Mouse (Mus musculus) spleen, adult 2 months (tissue): ENCODE data around the gene Samd10. TPM values are rescaled to one million over a fixed set of nuclear protein-coding genes. Genes with fewer than 3 reads are reported as not detected.

Experiments
- DNase-seq, 2 experiments: peaks; one replicate each; pipeline versions ENCODE4 v3.0.0 to v3.0.0-alpha.2; 2012 to 2021; ENCODE audit warnings: low spot score in 2 of 2, low read depth in 1 of 2
- H3K27ac ChIP-seq: fragments of 200-500 bp; 2 replicates; pipeline ENCODE4 v1.5.1; 2012; ENCODE audit warnings: low read length, inconsistent platforms; ENCODE audit not compliant: insufficient read depth
- H3K27me3 ChIP-seq: fragments of 200-500 bp; 2 replicates; pipeline ENCODE4 v1.6.1; 2012; ENCODE audit warnings: mild to moderate bottlenecking, moderate library complexity, low read length, inconsistent platforms; ENCODE audit not compliant: control insufficient read depth, insufficient read depth
- H3K36me3 ChIP-seq: fragments of 200-500 bp; 2 replicates; pipeline ENCODE4 v1.6.1; 2012; ENCODE audit warnings: mild to moderate bottlenecking, low read length, inconsistent platforms; ENCODE audit not compliant: control insufficient read depth, insufficient read depth
- H3K4me1 ChIP-seq: fragments of 200-500 bp; 2 replicates; pipeline ENCODE4 v1.6.1; 2011; ENCODE audit warnings: inconsistent platforms; ENCODE audit not compliant: control insufficient read depth, insufficient read depth, insufficient read length
- H3K4me3 ChIP-seq: fragments of 200-500 bp; 2 replicates; pipeline ENCODE4 v1.5.1; 2011; ENCODE audit warnings: mild to moderate bottlenecking, inconsistent platforms; ENCODE audit not compliant: insufficient read depth, insufficient read length; ENCODE audit errors: extremely low read depth
- CTCF ChIP-seq: fragments of 200-500 bp; IDR thresholded peaks from 2 replicates; pipeline ENCODE4 v1.5.1; 2011; ENCODE audit warnings: mild to moderate bottlenecking, inconsistent platforms; ENCODE audit not compliant: insufficient read depth, insufficient read length, insufficient replicate concordance; ENCODE audit errors: extremely low read depth
- POLR2A ChIP-seq: fragments of 200-500 bp; IDR thresholded peaks from 2 replicates; pipeline ENCODE4 v1.6.1; 2011; ENCODE audit warnings: low read depth, low read length, inconsistent platforms
- whole genome bisulfite sequencing: fragments of 180-500 bp; shearing (Covaris S2); methylation state at CpG from one replicate; pipeline ENCODE4 v1.1.7; 2018; 5-methylcytosine and 5-hydroxymethylcytosine counted together
- polyA plus RNA-seq: library from polyadenylated mRNA; depleted of rRNA; stranded (reverse); fragments of >200 nt; gene quantifications from 2 replicates; pipeline ENCODE4 v1.2.3, GENCODE M21; 2012

The Samd10 gene
- polyA plus RNA-seq, 1 experiment, result 15.0 TPM

- H3K4me3 ChIP-seq, result peak overlapping the region; percentile 78
- H3K36me3 ChIP-seq, result peaks cover 5% of the 10 kb centered on the region
- WGBS, result under 1% methylated on average over 11 of the region's 11 CpGs
- H3K27ac ChIP-seq, result peak overlapping the region; percentile 86
- no peaks in the 10 kb centered on the region for H3K27me3 ChIP-seq
- TF ChIP-seq POLR2A (peak; percentile 54; the same call in 1 of the 2 replicates), CTCF (peak; percentile 89; the same call in 1 of the 2 replicates)
- peak; percentile 79 to 85 for DNase-seq
- peaks cover 3% of the 10 kb centered on the region; the same call in 1 of the 2 replicates for H3K4me1 ChIP-seq
Observed at GRCm38 (mm10) chr2:181581016-181581401, 18.0 kb downstream of the Samd10 start.

GRCm38 (mm10) chr2:181580131-181580772 lies 18.8 kb downstream of the Samd10 start:
- Histone ChIP-seq H3K27ac (peak overlapping the region; percentile 64; the same call in 1 of the 2 replicates), H3K27me3 (no peaks in the 10 kb centered on the region), H3K4me3 (peak overlapping the region; percentile 78), H3K36me3 (peaks cover 2% of the 10 kb centered on the region; the same call in 1 of the 2 replicates), H3K4me1 (peaks cover 3% of the 10 kb centered on the region; the same call in 1 of the 2 replicates)
- TF ChIP-seq POLR2A (no peak), CTCF (no peak)
- DNase-seq, result no peak
- WGBS, result 82% methylated on average over 5 of the region's 5 CpGs

- WGBS, result 93% methylated on average over 1 of the region's 1 CpGs
- Histone ChIP-seq H3K4me1 (peaks cover 3% of the 10 kb centered on the region; the same call in 1 of the 2 replicates), H3K27me3 (no peaks in the 10 kb centered on the region), H3K4me3 (no peak overlapping the region), H3K27ac (no peak overlapping the region), H3K36me3 (peaks cover under 1% of the 10 kb centered on the region; the same call in 1 of the 2 replicates)
- TF ChIP-seq POLR2A (no peak), CTCF (no peak)
- no peak for DNase-seq
Observed at GRCm38 (mm10) chr2:181579681-181580080, 19.3 kb downstream of the Samd10 start.

GRCm38 (mm10) chr2:181578790-181579618 lies 20.0 kb downstream of the Samd10 start:
- H3K27me3 ChIP-seq, result no peaks in the 10 kb centered on the region
- H3K4me1 ChIP-seq, result peaks cover 3% of the 10 kb centered on the region; the same call in 1 of the 2 replicates
- H3K36me3 ChIP-seq, result peaks cover 3% of the 10 kb centered on the region; the same call in 1 of the 2 replicates
- no peak for DNase-seq
- H3K27ac ChIP-seq, result no peak overlapping the region
- H3K4me3 ChIP-seq, result no peak overlapping the region
- no peak for TF ChIP-seq POLR2A
- no peak for TF ChIP-seq CTCF
- 88% methylated on average over 5 of the region's 5 CpGs for WGBS

GRCm38 (mm10) chr2:181577981-181578581 lies 20.9 kb downstream of the Samd10 start:
- Histone ChIP-seq H3K4me1 (peaks cover 3% of the 10 kb centered on the region; the same call in 1 of the 2 replicates), H3K27me3 (no peaks in the 10 kb centered on the region), H3K4me3 (no peak overlapping the region), H3K27ac (no peak overlapping the region), H3K36me3 (peaks cover 8% of the 10 kb centered on the region)
- DNase-seq, result no peak
- no peak for TF ChIP-seq POLR2A
- TF ChIP-seq CTCF, result no peak
- WGBS, result 73% methylated on average over 7 of the region's 7 CpGs

GRCm38 (mm10) chr2:181577126-181577525 lies 21.9 kb downstream of the Samd10 start:
- Histone ChIP-seq H3K36me3 (peaks cover 16% of the 10 kb centered on the region), H3K27ac (no peak overlapping the region), H3K27me3 (no peaks in the 10 kb centered on the region), H3K4me3 (no peak overlapping the region), H3K4me1 (peaks cover 3% of the 10 kb centered on the region; the same call in 1 of the 2 replicates)
- TF ChIP-seq CTCF (no peak), POLR2A (no peak)
- 87% methylated on average over 2 of the region's 2 CpGs for WGBS
- no peak for DNase-seq
